Mouse (Mus musculus) liver, embryonic 16.5 days (tissue): ENCODE measurements around the gene Krtap2-4. TPM values are rescaled to one million over a fixed set of nuclear protein-coding genes. Genes with fewer than 3 reads are reported as not detected.
"Not testable (repeated sequence)": the region's sequence is repeated elsewhere in the genome, so short reads cannot be mapped to it uniquely, and the experiment has no call there.

Experiments
- ATAC-seq: fragments of 200-750 bp; cut with Nextera tagmentation; 2 replicates; pipeline ENCODE4 v1.8.0; 2017; ENCODE audit warnings: low read depth, mild to moderate bottlenecking, moderate number of reproducible peaks, moderate library complexity
- H3K27ac ChIP-seq: fragments of 300-500 bp; sonication (generic); 2 replicates; pipeline ENCODE4 v1.5.1; 2014; ENCODE audit warnings: mild to moderate bottlenecking, low read length
- H3K27me3 ChIP-seq: fragments of 300-500 bp; sonication (generic); 2 replicates; pipeline ENCODE4 v1.6.1; 2014; ENCODE audit warnings: low read depth, low read length, mixed read lengths; ENCODE audit not compliant: control insufficient read depth, insufficient read depth
- H3K36me3 ChIP-seq: fragments of 300-500 bp; sonication (generic); 2 replicates; pipeline ENCODE4 v1.6.1; 2014; ENCODE audit warnings: mild to moderate bottlenecking; ENCODE audit not compliant: control insufficient read depth, insufficient read depth
- H3K4me1 ChIP-seq: fragments of 300-500 bp; sonication (generic); 2 replicates; pipeline ENCODE4 v1.6.1; 2014; ENCODE audit warnings: low read depth, low read length, mixed read lengths; ENCODE audit not compliant: control insufficient read depth
- H3K4me2 ChIP-seq: fragments of 300-500 bp; sonication (generic); 2 replicates; pipeline ENCODE4 v1.6.1; 2014; ENCODE audit warnings: low read depth, low read length, mixed read lengths
- H3K4me3 ChIP-seq: fragments of 300-500 bp; sonication (generic); 2 replicates; pipeline ENCODE4 v1.5.1; 2014; ENCODE audit warnings: low read depth, mild to moderate bottlenecking, low read length
- H3K9ac ChIP-seq: fragments of 300-500 bp; sonication (generic); 2 replicates; pipeline ENCODE4 v1.6.1; 2014; ENCODE audit warnings: low read depth, low read length
- H3K9me3 ChIP-seq: fragments of 300-500 bp; sonication (generic); replicated peaks from 2 replicates; pipeline ENCODE4 v1.6.1; 2016; ENCODE audit warnings: low read length; ENCODE audit not compliant: control insufficient read depth
- WGBS: fragments of 180-500 bp; shearing (Covaris S2); extraction: QIAGEN DNeasy Blood & Tissue Kit; methylation state at CpG from one replicate; pipeline ENCODE4 v1.1.7; 2014; ENCODE audit not compliant: insufficient replicate concordance; 5-methylcytosine and 5-hydroxymethylcytosine counted together
- polyA plus RNA-seq: library from polyadenylated mRNA; unstranded; fragments of >200 nt; fragmentation: Nextera tagmentation; extraction: Ambion mirVana; gene quantifications from 2 replicates; pipeline ENCODE4 v1.2.1, GENCODE M21; 2015

Gene Krtap2-4
- not detected in 2 replicates for polyA plus RNA-seq

- Histone ChIP-seq H3K9me3 (no peaks in the 10 kb centered on the region), H3K27me3 (no peaks in the 10 kb centered on the region), H3K27ac (no peak within 1 kb of the TSS), H3K4me2 (no peak within 1 kb of the TSS), H3K4me1 (no peaks in the 10 kb centered on the region), H3K4me3 (no peak within 1 kb of the TSS), H3K9ac (no peak within 1 kb of the TSS), H3K36me3 (no peaks in the 10 kb centered on the region)
- no peak for ATAC-seq
- WGBS: 35% methylated on average over 3 of the region's 3 CpGs
Measured at GRCm38 (mm10) chr11:99614796-99615363, at the start of gene Krtap2-4. Krtap2-4 (minus strand) TSS chr11:99614846.

- no peak for ATAC-seq
- Histone ChIP-seq H3K9me3 (no peaks in the 10 kb centered on the region), H3K4me2 (no peak overlapping the region), H3K27me3 (no peaks in the 10 kb centered on the region), H3K9ac (no peak overlapping the region), H3K27ac (no peak overlapping the region), H3K36me3 (no peaks in the 10 kb centered on the region), H3K4me1 (no peaks in the 10 kb centered on the region), H3K4me3 (no peak overlapping the region)
- 66% methylated on average over 10 of the region's 10 CpGs for WGBS
Measured at GRCm38 (mm10) chr11:99662802-99663201, 48.2 kb upstream of the Krtap2-4 start.

DNA sequence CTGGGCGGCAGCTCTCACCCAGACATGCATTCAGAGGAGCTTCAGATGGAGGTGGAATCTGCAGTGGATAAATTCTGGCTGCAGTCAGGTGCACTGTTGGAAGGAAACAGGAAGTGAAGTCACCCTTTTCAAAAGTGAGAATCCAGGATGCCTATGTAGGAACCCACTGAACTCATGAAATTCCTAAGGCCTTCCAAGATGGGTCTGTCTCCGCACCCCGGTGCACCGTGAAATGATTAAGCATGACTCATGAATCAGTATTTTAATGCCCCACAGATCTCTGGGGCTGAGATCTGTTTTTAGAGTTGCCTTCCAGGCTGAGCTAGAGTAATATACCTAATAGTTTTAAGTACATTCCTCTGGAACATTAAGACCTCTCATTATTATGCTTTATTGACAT, 44.6 kb upstream of the Krtap2-4 start:
- Histone ChIP-seq H3K27ac (no peak overlapping the region), H3K4me1 (no peaks in the 10 kb centered on the region), H3K4me2 (no peak overlapping the region), H3K9me3 (no peaks in the 10 kb centered on the region), H3K36me3 (no peaks in the 10 kb centered on the region), H3K4me3 (no peak overlapping the region), H3K9ac (no peak overlapping the region), H3K27me3 (no peaks in the 10 kb centered on the region)
- WGBS: 78% methylated on average over 4 of the region's 4 CpGs
- no peak for ATAC-seq

DNA sequence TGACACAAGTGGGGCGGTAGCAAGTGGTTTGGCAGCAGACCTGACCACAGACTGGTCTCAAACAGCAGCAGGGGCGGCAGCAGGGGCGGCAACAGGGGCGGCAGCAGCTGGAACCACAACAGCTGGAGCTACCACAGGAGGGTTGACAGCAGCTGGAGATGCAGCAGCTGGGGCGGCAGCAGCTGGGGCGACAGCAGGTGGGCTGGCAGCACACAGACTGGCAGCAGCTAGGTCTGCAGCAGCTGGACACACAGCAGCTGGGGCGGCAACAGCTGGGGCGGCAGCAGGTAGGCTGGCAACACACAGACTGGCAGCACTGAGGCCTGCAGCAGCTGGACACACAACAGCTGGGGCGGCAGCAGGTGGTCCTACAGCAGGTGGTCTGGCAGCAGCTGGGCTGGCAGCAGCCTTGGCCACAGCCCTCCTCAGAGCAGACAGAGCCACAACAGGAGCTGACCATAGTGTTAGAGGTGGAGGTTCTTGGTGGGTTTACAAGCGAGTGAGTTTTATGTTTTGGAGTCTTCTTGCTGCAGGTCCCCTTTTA, 43.9 kb upstream of the Krtap2-4 start, which contains the start of gene Gm11563:
Gene Gm11563, minus strand, starts transcription at position 494 of the 544 bp plus-strand sequence.
- H3K27me3 ChIP-seq, H3K9me3 ChIP-seq, H3K4me2 ChIP-seq, H3K9ac ChIP-seq, H3K36me3 ChIP-seq, ATAC-seq, H3K27ac ChIP-seq, H3K4me1 ChIP-seq, H3K4me3 ChIP-seq: not testable (repeated sequence)
- 53% methylated on average over 10 of the region's 10 CpGs for WGBS

DNA sequence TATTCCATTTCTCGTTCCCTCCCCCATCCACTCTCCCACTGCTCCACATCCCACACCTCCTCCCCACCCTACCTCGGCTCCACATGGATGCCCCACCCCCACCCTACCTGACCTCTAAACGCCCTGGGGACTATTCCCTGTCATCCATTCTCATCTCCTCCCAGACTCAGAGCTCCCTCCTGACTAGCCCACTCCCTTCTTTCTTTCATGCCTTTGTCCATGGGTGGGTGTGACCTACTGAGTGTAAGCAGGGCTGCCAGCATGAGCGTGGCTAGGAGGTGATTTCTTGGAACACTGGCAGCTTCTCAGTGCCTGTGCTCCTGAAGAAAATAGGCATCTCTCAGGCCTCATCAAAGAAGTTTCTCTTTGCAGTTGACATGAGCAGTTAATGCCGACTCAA, 42.4 kb upstream of the Krtap2-4 start:
- Histone ChIP-seq H3K4me3 (no peak overlapping the region), H3K4me2 (no peak overlapping the region), H3K27ac (no peak overlapping the region), H3K9me3 (no peaks in the 10 kb centered on the region), H3K36me3 (no peaks in the 10 kb centered on the region), H3K4me1 (no peaks in the 10 kb centered on the region), H3K27me3 (no peaks in the 10 kb centered on the region), H3K9ac (no peak overlapping the region)
- ATAC-seq: no peak
- 40% methylated on average over 5 of the region's 5 CpGs for WGBS

GRCm38 (mm10) chr11:99650136-99650535, 35.5 kb upstream of the Krtap2-4 start, which contains the start of gene Gm11555:
Gm11555 (minus strand) TSS chr11:99650236.
- Histone ChIP-seq H3K9ac (no peak within 1 kb of the TSS), H3K4me3 (no peak within 1 kb of the TSS), H3K36me3 (no peaks in the 10 kb centered on the region), H3K27ac (no peak within 1 kb of the TSS), H3K4me1 (no peaks in the 10 kb centered on the region), H3K27me3 (no peaks in the 10 kb centered on the region), H3K4me2 (no peak within 1 kb of the TSS), H3K9me3 (no peaks in the 10 kb centered on the region)
- 47% methylated on average over 2 of the region's 2 CpGs for WGBS
- no peak for ATAC-seq

DNA sequence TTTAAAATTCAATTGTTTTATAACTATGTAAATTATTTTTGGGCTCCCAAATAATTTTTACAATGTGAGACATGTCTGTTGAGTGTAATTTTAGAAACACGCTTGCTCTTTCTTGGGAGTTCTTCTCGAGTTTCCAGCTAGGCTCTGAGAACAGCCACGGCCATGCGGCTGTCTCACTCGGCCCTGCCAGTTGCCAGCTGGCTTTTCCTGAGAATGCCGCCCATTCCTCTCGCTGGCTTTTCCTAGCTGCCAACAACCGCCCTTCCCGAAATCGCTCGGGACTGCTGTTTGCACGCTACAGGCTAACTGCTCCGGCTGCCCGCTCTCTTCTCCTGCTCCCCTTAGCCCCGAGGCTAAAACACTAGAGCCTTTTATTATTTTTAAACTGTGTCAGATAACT, 31.8 kb upstream of the Krtap2-4 start:
- ATAC-seq: no peak
- H3K4me2 ChIP-seq: no peak overlapping the region

GRCm38 (mm10) chr11:99644351-99644750, 29.7 kb upstream of the Krtap2-4 start:
- H3K4me1 ChIP-seq: no peaks in the 10 kb centered on the region
- H3K9me3 ChIP-seq: no peaks in the 10 kb centered on the region
- ATAC-seq: no peak
- no peak overlapping the region for H3K4me3 ChIP-seq
- H3K36me3 ChIP-seq: no peaks in the 10 kb centered on the region
- no peak overlapping the region for H3K9ac ChIP-seq
- H3K27ac ChIP-seq: no peak overlapping the region
- H3K4me2 ChIP-seq: no peak overlapping the region
- WGBS: 51% methylated on average over 3 of the region's 3 CpGs
- no peaks in the 10 kb centered on the region for H3K27me3 ChIP-seq

More for the DNA sequence above, 31.8 kb upstream of the Krtap2-4 start:
- Histone ChIP-seq H3K4me3 (no peak overlapping the region), H3K27me3 (no peaks in the 10 kb centered on the region), H3K9me3 (no peaks in the 10 kb centered on the region), H3K9ac (no peak overlapping the region), H3K36me3 (no peaks in the 10 kb centered on the region), H3K27ac (no peak overlapping the region), H3K4me1 (no peaks in the 10 kb centered on the region)
- 75% methylated on average over 15 of the region's 15 CpGs for WGBS

GRCm38 (mm10) chr11:99643635-99644139, 29.0 kb upstream of the Krtap2-4 start, which contains the start of gene Krtap4-7:
Krtap4-7 (minus strand) TSS chr11:99644089.
- H3K9ac ChIP-seq, ATAC-seq: not testable (repeated sequence)
- WGBS: 67% methylated on average over 9 of the region's 9 CpGs

More at GRCm38 (mm10) chr11:99643635-99644139, 29.0 kb upstream of the Krtap2-4 start, which contains the start of gene Krtap4-7:
- H3K4me2 ChIP-seq, H3K27ac ChIP-seq, H3K27me3 ChIP-seq, H3K4me1 ChIP-seq, H3K4me3 ChIP-seq, H3K36me3 ChIP-seq, H3K9me3 ChIP-seq: not testable (repeated sequence)
